ENCODE assay signal across 19 mouse cellular contexts in the genomic region with DNA sequence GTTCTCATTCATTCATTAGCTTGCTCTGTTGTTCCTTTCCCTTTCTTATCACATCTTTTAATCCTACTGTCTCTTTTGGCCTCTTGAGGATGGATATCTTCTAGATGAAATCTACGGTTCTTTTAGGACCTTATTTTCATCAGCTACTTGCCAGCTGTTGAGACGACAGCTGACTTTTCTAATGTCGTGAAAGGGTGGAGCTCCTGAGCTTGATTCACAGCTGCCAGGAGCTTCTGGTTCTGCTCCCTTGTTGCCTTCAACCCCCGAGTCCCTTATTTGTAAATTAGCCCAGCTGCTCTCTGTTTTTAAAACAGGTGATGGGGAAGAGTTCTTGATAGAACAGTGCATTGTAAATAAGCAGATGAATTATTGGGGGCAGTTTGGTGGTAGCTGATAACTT. TPM values are rescaled to one million over a fixed set of nuclear protein-coding genes. Genes with fewer than 3 reads are reported as not detected.
"Had no signal": no experiment of that assay in that cellular context is flagged by ENCODE, and none has a peak within 500 bp of the region (broad histone marks: within the 10 kb centered on the region; RNA-seq: fewer than 3 reads in every experiment).

No protein-coding gene starts in this region.

- H3K9me3 ChIP-seq: lung, embryonic 15.5 days; megakaryocyte, embryonic 14.5 days; midbrain, embryonic 13.5 days; midbrain, embryonic 15.5 days; neural tube, embryonic 12.5 days; stomach, embryonic 15.5 days had no signal

- H3K4me1 ChIP-seq: megakaryocyte, embryonic 14.5 days; midbrain, embryonic 13.5 days; midbrain, embryonic 15.5 days; neural tube, embryonic 12.5 days; stomach, embryonic 15.5 days had no signal

- ATAC-seq: liver, postnatal 0 days; lung, postnatal 0 days; midbrain, embryonic 13.5 days; midbrain, embryonic 15.5 days had no signal

- DNase-seq: liver, postnatal 0 days; lung, adult 2 months; lung, postnatal 14 days; lung, postnatal 36 days; right cerebral cortex, postnatal 14 days; thymus, adult 2 months; thymus, postnatal 25 days; thymus, postnatal 4 days had no signal

- H3K36me3 ChIP-seq: lung, embryonic 15.5 days; midbrain, embryonic 13.5 days; midbrain, embryonic 15.5 days; neural tube, embryonic 12.5 days; stomach, embryonic 15.5 days had no signal

- H3K27ac ChIP-seq: lung, embryonic 15.5 days; macrophage; midbrain, embryonic 13.5 days; midbrain, embryonic 15.5 days; neural tube, embryonic 12.5 days; stomach, embryonic 15.5 days; stomach, postnatal 0 days had no signal

- H3K4me2 ChIP-seq: lung, embryonic 15.5 days; midbrain, embryonic 11.5 days; midbrain, embryonic 13.5 days; midbrain, embryonic 15.5 days; neural tube, embryonic 12.5 days; stomach, embryonic 15.5 days had no signal

- H3K9ac ChIP-seq: liver, postnatal 0 days; lung, embryonic 15.5 days; midbrain, embryonic 13.5 days; midbrain, embryonic 15.5 days; neural tube, embryonic 12.5 days; stomach, embryonic 15.5 days had no signal

- H3K27me3 ChIP-seq: lung, embryonic 15.5 days; megakaryocyte, embryonic 14.5 days; midbrain, embryonic 13.5 days; midbrain, embryonic 15.5 days; neural tube, embryonic 12.5 days; stomach, embryonic 15.5 days had no signal

- H3K4me3 ChIP-seq: lung, embryonic 15.5 days; megakaryocyte, embryonic 14.5 days; midbrain, embryonic 13.5 days; midbrain, embryonic 15.5 days; neural tube, embryonic 12.5 days; stomach, embryonic 15.5 days had no signal

RNA-seq across cellular contexts. Expression of gene Adgrl3, which starts 48.9 kb away (rescaled TPM):
- total RNA-seq: megakaryocyte progenitor cell, adult 5-6 weeks had no signal
- polyA plus RNA-seq: macrophage had no signal
